Mouse (Mus musculus) brain, adult 2 months (tissue): ENCODE results near the gene Npas1.

ENCODE experiments used
- DNase-seq: peaks from one replicate; pipeline ENCODE4 v3.0.0; 2011; ENCODE audit warnings: low read depth, low spot score

The Npas1 gene

DNA sequence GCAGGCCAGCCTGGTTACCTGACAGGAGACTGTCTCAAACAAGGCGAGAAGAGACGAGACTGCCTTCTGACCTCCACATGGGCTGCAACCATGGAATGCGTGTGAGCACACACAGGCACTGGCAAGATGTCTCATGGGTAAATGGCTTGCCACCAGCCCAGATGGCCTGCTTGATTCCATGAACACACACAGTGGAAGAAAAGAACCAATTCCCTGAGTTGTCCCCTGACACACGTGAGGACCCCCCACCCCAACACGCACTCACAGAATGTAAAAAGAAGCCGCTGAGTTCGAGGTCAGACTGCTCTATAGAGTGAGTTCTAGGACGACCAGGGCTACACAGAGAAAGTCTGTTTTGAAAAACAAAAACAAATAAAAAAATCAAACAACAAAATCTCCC is at the start of gene Npas1:
TSS of gene Npas1 (minus strand) at position 101 of the 400 bp plus-strand sequence.
- DNase-seq: no peak

- no peak for DNase-seq
Observed at GRCm38 (mm10) chr7:16525995-16526394, 48.5 kb upstream of the Npas1 start.

DNA sequence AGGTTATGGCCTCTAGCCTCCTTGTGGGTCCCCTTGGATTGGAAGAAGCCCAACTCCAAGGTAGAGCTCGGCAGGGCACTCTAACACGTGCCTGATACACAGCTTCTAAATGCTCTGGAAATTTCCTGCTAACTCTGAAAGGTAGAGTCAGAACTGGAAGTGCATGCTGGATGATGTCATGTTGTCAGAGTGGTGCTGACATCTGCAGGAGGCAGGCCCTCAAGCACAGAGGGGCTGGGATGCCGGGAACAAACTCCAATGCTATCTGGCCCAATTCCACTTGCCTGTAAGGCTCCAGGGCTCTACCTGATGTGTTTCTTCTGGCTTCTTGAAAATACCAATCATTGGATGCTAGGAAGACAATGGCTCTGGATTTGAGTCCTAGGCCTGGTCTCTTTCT is 47.9 kb upstream of the Npas1 start:
- peak; percentile 40 for DNase-seq

GRCm38 (mm10) chr7:16524308-16524707 is 46.8 kb upstream of the Npas1 start:
- DNase-seq: peak; percentile 72

GRCm38 (mm10) chr7:16519310-16519709 is 41.8 kb upstream of the Npas1 start:
- DNase-seq: peak; percentile 43

DNA sequence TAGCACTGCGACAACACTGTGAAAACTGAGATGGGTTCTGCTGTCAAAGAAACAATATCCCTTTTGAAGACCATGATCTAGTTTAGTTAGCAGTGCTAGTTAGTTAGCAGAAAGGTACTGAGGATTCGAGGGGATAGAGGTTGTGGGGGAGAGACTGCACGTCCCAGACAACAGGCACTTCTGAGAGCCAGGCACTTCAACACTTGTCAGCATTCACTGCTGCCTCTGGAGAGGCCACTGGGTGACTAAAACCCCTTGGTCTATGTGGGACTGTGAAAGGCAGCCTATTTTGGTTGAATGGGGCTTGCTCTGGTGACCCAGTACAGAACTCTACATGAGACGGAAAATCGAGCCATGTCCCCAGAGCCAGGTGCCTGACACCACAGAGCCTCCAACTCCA is 39.7 kb upstream of the Npas1 start:
- DNase-seq: no peak

- peak; percentile 65 for DNase-seq
Observed at GRCm38 (mm10) chr7:16507284-16507683, 29.8 kb upstream of the Npas1 start.

DNA sequence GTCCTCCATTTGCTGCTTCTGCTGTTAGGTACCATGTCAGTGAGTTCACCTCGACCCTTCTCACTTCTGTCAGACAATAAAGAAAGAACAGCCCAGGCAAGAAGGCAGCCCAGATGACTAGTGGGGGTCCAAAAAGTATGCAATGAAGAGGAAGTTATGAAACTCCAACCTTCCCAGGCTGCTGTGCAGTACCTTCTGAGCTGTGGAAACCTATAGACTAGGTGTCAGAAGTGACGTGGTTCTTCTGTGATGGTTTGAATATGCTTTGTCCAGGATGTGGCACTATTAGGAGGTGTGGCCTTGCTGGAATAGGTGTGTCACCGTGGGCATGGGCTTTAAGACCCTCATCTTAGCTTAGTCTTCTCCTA is 27.7 kb upstream of the Npas1 start:
- DNase-seq: no peak

DNA sequence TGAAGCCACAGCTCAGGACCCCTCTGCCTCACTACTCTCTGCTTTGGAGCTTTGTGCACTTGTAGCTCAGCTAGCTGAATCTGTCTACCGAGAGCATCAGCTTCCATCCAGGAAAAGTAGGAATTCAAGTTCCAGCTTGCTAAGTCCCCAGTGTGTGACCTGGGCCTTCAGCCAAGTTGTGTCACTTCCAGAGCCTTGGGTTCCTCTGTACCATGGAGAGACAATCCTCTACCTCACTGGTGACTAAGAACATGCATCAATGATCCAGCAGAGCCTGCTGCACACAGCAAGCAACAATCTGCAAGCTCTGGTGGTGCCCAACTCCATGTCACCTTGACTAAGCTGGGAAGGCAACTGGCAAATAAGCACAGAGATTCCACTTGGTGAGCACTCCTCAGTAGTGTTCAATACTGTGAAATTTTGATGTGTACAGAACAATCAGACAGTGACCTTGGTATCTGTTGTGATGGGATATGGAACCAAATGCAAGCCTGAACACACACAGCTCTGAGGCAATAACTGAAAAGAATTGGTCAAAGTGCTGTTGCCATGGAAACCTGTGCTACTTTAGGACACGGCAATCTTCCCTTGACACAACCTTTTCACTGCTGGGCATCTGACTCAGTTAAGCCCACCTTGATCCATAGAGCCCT is 27.2 kb upstream of the Npas1 start:
- peak; percentile 71 for DNase-seq

GRCm38 (mm10) chr7:16501571-16501970 is 24.0 kb upstream of the Npas1 start:
- peak; percentile 33 for DNase-seq

DNA sequence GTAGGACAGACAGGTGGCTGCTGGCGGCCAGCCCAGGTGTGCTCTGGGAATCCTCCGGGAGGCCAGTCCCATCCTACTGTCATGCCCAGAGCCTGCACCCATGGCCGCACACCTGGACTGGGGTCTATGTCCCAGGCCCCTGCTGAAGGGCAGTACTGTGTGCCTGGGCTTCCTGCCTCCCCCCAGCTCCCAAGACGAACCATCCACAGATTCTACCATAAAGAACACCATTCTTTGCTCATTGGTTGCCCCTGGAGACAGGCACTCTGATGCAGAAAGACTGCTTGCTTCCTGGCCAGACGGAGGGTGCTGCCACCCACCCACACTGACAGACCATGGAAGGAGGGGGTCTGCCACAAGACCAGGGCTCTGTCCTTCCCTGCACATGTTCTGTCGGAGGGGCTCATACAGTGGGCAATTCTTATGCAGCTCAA is 22.2 kb upstream of the Npas1 start:
- no peak for DNase-seq

DNA sequence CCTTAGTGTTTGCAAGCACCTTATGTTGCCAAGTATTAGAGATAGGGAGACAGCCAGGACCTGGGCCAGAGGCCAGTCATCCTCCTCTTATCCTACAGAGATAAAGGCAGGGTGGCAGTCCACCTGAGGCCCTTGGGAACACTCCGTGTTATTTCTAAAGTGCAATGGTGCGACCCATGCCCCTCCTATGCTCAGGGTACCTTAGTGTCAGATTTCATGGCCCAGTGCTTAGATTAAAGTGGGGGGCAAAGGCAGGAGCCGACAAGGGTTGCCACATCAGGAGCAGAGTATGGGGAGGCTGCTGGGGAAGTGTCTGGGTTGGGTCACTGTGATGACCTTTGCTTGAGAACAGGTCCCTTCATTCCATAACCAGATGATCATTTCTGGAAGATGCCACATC is 18.7 kb upstream of the Npas1 start:
- DNase-seq: no peak

GRCm38 (mm10) chr7:16493361-16493760 is 15.8 kb upstream of the Npas1 start:
- peak; percentile 57 for DNase-seq

GRCm38 (mm10) chr7:16492211-16492610 is 14.7 kb upstream of the Npas1 start:
- DNase-seq: peak; percentile 42

- peak; percentile 82 for DNase-seq
Observed at GRCm38 (mm10) chr7:16491759-16492158, 14.2 kb upstream of the Npas1 start.

- DNase-seq: no peak
Observed at GRCm38 (mm10) chr7:16489948-16490347, 12.4 kb upstream of the Npas1 start.

DNA sequence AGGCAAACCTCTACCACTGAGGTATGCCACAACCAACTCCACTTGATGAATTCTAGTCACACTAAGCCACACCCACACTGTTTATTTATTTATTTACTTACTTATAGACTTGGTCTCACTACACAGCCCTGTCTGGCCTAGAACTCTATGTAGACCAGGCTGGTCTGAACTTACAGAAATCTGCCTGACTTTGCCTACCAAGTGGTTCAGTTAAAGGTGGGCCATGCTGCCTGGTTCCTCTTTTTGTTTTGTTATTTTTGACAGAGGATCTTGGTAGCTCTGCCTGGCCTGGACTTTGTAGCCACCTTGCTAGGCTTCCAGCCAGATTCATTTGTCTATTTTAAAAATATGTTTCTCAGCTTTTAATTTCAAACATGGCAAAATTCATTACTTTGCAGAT is 11.3 kb upstream of the Npas1 start:
- DNase-seq: no peak

GRCm38 (mm10) chr7:16476600-16476989 is 933 bp downstream of the Npas1 start:
- DNase-seq: no peak

GRCm38 (mm10) chr7:16475764-16476599 is 1.5 kb downstream of the Npas1 start:
- DNase-seq: no peak

- DNase-seq: no peak
Observed at GRCm38 (mm10) chr7:16475321-16475720, 2.2 kb downstream of the Npas1 start.

DNA sequence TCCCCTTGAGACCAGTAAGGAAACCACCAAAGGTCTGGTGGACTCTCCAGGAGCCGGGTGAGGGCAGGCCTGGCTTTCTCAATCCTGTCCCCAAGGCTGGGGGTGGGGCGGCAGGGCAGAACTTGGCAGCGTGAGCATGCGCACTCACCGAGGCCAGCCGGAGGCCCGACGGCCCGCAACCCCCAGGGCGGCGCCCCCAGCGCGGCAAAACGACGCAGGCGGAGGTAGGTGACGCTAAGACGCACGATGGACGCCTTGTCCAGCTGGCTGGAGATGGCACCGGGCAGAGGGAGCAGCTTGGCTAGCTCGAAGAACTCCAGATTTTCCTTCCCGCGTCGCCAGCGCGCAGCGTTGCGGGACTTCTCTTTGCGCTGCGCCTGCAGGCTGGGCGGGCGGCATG is 3.1 kb downstream of the Npas1 start:
- DNase-seq: no peak

GRCm38 (mm10) chr7:16473847-16474246 is 3.7 kb downstream of the Npas1 start:
- DNase-seq: no peak

DNA sequence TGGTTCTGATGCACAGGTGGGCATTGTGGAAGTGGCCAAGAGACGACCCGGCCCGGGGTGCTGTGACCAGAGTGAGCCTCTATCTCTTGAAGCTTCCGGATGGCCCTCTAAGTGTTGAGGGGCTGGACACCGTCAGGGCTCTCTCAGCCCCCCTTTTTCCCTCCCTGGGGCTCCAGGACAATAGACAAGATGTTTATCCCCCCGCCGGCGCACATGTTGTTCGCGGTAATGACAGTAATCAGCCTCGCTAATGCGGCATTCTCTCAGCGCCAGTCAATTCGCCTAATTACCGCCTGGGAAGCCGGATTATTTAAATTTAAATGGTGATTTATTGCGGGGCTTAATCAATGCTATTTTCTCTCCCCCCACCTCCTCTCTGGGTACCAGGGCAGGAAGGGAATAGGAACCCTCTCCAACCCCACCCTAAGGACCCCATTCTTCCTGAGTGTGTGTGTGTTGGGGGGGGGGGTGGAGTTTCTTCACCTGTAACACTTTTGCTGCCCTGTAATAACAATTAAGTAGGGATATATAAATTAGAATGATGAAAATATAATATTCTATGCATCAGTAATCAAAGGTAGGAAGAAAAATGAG is 5.3 kb downstream of the Npas1 start:
- no peak for DNase-seq
